Mouse (Mus musculus) heart, adult 8-10 months (tissue): Measurements from ENCODE around the gene Exoc4. TPM values are rescaled to one million over a fixed set of nuclear protein-coding genes. Genes with fewer than 3 reads are reported as not detected.
A peak's percentile ranks its signal among the peaks of the same experiment; 100 is the strongest.

Source experiments
- DNase-seq: peaks from one replicate; pipeline ENCODE4 v3.0.0; 2022; ENCODE audit warnings: low spot score
- total RNA-seq, 4 experiments: library from RNA; stranded (reverse); gene quantifications; 2 replicates each; pipeline ENCODE4 v1.2.4; 2022

Exoc4 gene
- total RNA-seq, 4 experiments from 2014 or later: 33.9 to 40.6 (median 36.6) TPM

DNA sequence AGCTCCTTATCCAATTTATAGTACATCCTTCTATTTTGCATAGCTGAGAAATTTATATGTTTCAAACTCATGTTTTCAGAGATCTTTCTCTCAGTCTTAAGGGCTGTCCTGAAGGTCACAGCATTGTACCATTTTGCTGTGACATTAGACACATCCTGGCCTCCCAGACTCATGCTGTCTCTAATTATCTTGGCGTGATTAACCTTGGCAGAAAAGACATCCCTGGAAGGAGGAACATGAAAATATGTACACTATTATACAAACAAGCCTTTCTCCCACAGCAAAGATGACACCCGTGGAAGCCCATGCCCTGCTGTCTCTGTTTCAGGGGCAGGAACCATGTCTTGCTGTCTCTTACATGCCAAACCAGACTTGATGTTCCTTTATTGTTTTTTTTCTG, 59.8 kb downstream of the Exoc4 start:
- DNase-seq: no peak

DNA sequence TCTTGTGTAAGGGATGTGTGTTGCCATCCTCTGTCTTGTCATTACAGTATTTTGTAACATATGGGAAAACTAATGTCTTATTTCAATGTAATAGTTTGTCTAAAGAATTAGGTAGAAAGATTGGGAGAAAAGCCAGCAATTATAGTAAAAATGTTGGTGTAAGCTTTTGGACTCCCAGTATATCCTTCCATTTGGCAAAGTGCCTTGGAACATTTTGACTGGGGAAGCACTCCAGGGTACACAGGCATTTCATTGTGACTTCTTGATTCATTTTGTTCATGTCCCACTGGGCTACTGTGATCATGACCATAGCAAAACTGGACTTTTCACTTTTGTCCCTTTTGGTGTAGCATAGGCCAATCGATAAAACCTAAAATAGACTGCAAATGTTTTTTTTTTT, 61.6 kb downstream of the Exoc4 start:
- DNase-seq: peak; percentile 8

DNA sequence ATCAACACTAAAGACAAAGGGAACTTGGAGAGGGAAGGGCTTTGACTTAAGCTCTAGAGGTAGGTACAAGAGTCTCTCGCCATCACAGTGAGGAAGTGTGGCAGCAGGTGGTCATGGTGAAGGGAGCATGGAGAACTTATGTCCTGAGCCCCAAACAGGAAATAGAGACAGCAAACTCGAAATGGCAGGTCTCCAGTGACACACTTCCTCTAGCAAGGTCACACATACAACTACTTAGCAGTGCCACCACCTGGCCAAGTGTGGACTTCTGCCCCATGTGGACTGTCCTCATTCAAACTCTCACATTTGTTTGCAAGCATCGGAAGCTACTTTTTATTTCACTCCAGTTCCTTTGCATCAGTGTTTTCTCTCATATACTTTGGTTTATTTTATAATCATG, 74.0 kb downstream of the Exoc4 start:
- no peak for DNase-seq

DNA sequence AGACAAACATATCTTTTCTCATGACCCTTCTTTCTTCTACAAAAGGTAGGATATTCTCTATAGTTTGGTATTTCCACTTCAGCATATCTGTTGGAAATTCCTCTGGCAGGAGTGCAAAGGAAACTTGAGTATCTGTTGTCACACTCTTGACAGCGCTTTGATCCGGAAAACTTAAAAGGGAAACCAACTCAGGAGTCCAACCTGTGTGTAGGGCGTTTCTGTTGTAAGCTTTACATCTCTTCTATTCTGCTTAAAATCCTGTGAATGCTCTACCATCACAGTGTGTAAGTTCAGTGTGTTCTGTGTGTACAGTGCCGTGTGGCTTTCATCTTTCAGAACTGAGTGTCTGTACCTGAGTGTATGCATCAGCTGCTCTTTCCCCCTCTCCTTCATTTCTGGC, 74.5 kb downstream of the Exoc4 start:
- no peak for DNase-seq

DNA sequence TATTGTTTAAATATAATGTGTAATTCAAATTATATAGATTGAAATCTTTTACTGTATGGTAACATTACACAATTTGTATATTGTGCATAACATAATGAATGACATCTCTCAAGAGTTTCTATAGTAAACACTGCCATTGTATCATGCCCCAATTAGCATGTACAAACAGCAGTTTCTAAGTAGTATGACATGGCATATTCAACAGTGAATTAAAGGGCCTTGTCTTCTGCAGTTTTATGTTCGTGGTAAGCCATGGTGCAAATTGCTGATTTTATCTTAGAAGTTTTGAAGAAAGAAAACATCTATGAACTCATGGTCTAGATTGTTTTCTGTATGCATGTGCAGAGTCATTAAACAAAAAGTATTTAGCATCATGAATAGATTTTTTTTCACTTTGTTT, 79.4 kb downstream of the Exoc4 start:
- no peak for DNase-seq

DNA sequence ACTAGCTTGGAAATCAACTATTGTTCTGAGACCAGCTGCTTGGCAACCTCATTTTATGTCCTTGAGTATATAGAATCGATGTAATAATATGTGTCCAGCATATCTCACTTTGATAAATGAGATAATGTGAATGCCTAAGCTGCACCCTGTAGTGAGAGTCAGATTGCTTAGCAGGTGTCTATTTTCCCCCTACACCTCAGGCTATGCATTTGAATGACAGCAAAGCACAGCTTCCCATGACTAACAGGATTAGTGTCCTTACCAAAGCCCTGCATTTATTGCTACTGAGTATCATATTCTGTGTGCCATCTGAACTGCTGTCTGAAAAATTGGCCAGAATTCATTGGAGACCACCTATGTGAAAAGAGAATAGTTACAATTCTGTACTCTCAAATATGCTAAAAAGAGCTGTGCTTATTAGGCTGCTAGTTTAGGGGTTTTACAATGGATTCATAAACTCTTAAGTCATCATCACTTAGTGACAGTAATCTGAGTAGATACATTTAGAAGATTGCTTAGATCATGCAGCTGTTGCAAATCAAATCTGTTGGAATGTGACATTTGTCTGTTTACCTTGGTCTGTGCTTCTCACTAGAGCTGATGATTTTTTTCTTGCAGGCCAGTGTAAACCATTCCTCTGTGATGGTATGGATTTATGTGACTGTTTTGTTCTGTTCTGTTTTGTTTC, 98.3 kb downstream of the Exoc4 start:
- DNase-seq: no peak

DNA sequence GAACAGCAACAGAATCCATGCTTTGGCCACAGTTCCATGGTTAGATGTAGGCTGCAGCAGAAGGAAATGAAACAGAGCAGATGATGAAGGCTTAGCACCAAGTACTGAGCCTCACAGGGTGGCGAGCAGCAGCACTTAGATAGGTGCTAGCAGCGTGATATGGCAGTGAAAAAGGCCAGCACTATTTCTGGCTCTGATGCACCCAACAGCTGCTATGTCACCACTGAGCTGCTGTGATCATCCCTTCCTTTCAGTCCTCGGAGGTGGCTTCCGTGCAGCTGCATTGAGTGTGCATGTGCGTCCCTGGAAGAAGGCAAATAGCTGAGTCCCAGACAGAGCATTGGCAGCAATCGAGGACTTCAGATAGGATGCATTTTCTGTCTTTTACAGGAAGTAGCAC, 112.7 kb downstream of the Exoc4 start:
- peak; percentile 7 for DNase-seq

DNA sequence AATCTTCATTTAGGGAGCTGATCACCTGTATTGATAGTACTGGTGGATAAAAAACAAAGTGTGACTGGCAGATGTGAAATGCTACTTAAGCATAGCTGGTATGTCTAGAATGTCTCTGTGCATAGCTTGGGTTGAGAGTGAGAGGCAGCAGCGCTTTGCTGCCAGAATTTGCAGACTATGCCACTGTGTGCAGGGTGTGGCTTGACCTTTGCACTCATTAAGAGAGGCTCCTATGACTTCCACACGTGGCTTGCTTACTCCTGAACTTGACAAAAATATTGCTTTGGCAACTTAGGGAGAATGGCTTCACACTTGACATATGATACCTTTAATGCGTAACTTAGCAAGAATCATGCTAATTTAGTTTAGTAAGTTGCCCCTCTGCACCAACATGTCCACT, 131.6 kb downstream of the Exoc4 start:
- DNase-seq: no peak

DNA sequence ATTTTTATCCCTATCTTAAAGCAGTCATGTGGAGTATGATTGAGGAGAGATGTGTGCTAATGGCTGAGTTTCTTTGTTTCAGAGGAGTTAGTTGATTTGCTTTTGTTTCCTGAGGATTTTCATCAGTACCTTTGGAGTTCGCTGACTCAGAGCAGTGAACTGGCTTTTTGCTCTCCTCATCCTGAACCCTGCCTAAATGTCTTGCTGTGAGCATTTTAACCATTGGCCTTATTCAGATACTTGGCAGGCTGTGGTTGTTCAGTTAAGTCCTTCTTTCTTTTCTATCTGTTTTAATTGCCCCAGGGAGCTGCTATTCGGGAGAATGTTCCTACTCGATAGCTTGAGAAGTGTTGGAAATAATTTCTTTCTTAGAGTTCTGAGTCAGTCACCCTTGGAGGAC, 133.3 kb downstream of the Exoc4 start:
- DNase-seq: no peak

DNA sequence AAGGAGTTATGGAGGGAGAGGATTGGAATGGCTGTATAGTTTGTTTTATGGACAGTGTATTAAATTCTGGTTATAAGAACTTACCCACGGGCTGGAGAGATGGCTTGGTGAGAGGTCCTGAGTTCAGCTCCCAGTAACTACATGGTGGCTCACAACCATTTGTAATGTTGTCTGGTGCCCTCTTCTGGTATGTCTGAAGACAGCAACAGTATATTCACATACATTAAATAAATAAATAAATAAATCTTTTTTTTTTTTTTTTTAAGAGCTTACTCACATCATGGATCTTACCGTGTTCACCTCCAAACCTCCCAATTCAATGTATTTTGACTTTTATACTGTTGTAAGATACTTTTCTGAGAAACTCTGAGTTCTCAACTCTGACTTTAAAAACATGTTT, 143.1 kb downstream of the Exoc4 start:
- DNase-seq: no peak

DNA sequence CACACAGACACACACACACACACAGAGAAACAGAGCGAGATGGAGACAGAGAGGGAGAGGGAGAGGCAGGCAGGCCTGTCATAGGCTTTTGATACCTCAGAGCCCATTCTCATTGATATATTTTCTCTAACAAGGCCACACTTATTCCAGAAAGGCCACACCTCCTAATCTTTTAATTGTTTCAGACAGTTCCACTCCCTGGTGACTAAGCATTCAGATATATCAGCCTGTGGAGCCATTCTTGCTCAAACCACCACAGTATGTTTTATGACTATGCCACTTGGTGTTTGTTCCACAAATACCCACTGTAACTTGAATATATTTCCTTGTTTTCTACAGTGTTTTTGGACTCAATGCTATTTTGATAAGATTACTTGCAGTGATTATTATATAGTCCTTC, 150.6 kb downstream of the Exoc4 start:
- DNase-seq: no peak

DNA sequence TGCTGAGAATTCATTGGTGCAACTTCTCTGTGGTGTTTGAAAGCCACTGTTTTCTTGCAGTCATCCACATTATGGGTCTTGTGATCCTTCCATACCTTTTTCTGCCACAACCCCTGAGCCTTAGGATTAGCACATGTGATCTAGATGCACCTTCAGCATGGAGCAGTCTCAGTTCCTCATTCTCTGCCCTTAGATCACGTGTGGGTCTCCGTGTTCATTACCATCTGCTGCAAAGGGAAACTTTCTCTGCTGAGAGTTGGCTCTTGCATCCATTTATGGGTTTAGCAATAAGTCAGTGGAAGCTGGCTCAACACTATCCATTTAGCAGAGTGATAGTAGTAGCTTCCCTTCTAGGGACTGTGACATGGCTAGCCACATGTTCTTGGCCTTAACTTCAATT, 152.3 kb downstream of the Exoc4 start:
- peak; percentile 9 for DNase-seq

DNA sequence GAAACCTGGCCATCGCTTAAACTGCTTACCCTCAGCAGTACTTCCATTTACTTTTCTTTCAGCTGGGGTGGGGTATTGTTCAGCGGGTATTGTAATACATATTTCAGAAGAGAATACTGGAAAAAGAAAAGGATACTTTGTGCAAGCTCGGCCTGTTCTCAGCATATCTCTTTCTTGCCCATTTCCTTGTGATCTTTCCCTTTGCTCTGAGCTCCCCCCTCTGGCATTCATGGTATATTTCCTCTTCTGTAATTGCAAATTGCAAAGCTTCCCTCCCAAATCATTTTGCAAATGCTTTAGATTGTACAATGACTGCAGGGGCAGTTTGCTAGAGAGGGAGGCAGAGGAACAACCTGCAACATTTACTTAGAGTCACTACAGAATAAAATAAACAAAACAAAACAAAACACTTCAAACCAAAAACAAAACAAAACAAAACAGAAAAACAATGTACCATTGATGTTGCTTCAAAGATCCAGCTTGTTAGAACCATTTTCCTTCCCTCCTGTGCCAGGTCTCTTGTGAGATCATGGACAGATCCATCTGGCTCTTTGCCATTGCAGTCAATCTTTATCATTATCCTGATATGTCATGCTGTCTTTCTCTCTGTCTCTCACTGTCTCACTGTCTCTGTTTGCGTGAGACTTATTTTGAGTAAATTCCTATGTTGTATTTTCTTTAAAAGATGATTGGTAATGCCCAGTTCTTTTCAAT, 156.8 kb downstream of the Exoc4 start:
- DNase-seq: no peak

DNA sequence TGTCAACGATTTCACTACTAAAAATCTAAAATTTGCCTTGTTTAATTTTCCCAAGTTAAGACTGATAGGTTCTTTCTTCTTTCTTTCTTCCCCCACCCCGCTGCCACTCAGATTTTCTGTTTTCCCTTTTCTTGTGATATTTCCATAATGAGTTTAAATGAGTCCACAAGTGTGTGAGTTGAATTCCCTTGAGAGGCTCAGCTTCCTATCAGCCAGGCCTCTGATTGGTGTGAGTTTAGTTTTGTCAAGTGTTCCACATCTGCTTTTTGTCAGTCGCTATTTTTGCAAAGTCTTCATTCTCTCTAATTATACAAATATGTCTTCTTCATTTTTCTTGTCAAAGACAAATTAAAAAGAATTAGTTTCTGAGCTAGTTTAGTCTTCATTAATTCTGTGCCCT, 160.7 kb downstream of the Exoc4 start:
- DNase-seq: peak; percentile 3

DNA sequence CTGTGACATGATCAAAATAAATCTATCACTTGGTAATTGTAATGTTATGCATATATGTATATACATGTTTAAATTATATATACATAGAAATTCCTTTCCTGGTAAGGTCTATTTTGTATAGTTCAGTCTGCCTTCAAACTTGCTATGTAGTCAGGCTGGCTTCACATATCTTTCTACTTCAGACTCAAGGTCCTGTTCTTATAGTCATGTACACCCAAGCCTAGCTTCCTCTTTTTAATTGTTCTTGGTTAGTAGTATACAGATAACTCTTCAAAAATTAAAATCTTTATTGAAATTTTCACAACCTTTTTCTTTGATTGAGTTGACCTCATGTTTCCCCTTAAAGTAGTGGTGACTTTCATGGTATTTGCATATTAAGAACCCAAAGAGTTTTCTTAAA, 176.1 kb downstream of the Exoc4 start:
- DNase-seq: no peak

DNA sequence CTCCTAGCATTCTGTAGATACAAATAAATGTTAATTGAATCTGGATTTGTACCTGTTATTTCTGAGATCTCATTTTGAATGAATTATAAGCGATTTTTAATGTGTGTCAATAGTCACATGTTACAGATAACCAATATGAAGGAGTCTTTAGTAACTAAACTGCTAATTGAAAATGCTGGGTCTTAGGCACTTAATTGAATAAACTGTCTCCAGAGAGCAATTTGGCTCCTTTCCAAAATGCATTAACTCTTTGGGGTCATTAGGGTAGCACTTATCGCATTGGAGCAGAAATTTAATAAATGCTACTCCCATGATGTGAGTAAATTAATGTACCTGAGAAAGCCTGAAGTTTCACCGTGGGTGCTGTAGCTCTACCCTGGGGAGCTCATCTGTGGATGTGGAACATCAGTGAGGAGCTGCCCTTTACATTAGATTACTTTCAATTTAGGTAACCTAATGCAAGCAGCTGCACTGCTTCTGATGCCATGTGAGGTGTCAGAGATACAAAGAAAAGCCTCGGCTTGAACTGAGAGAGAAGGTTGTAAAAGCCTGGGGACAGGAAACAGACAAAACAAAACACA, 182.4 kb downstream of the Exoc4 start:
- DNase-seq: no peak

DNA sequence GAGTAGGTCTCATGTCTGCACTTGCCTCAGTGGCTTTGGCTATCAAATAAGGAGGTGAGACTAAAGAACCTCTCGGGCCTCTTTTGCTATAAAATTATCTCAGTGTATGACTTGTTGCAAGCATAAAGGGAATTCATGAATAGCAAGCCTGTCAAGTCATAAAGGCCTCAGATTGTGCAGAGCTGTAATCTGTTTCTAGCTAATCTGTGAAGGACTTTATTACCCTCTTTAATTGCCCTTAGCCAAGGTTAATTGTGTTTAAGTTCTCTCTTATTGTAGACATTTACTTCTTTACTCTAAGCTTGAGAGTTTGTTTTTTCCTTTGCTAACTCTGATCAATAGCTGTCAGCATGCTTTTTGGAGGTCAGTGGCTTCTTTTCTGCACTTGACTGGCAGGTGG, 191.6 kb downstream of the Exoc4 start:
- no peak for DNase-seq

DNA sequence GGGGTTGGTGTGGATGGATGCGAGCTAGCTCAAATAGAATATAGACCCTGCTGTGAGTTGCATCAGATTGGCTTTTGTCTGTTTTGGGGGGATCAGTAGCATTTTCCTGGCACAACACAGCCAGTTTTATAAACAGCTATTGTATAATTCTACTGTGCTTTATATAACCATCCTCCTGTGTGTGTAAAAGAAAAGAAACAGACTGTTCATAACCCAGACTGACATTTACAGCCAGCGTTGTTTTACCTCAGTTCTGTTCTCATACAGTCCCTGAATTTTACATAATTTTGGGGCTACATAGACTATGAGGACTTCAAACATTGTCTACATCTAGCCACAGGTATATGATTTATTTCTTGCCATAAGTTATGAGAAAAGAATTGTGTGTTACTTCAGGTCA, 204.9 kb downstream of the Exoc4 start:
- DNase-seq: no peak

DNA sequence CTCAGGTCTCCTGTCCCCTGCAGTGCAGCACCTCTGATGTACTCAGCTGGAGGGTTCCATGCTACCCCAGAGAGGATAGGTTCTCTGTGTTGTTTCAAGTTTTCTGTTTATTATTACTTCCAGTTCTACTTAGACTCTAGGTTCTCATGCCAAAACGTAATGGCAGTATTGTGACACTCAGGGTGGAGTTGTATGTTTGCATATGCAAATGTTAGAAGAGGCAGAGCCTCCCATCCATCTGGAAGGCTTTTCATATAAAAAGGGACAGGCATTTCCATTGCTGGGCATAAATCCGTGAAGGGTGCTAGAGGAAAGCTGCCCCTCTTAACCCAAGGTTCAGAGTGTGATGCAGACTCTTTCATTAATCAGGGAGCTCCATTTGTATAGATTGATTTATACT, 205.5 kb downstream of the Exoc4 start:
- DNase-seq: no peak

DNA sequence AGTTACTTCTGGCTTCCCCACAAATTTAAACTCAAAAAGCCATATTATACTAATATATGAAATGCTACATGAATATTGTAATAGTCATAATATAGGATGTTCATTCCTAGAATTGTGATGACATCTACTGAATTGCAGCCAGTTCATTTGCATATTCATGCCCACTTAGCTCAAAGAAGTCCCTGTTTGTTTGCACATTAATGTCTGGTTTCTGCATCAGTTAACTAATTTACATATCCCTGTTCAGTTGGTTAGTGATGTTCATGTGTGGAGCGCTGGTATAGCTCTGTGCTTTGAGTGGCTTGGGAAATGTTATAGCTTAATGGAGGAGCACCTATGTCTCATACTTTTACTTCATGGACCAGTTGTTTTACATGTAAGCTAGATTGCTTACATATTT, 206.4 kb downstream of the Exoc4 start:
- DNase-seq: no peak

DNA sequence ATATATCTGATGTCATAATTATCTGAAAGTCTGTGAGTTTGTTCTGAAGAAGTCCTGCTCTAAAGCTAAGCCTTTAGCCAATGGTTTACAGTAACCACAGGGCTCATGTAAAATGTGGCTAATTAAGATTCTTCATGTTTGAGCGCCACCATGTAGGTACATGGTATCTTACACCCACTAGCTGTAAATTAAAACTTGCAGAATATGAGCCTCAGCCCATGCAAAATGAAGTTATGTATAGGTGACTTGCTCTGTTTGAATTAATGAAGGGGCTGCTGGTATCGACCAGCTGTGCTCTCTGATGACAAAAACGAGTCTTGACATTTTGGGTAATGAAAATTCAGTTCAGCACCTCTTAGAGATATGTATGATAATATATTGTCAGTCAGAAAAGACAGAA, 216.0 kb downstream of the Exoc4 start:
- no peak for DNase-seq

DNA sequence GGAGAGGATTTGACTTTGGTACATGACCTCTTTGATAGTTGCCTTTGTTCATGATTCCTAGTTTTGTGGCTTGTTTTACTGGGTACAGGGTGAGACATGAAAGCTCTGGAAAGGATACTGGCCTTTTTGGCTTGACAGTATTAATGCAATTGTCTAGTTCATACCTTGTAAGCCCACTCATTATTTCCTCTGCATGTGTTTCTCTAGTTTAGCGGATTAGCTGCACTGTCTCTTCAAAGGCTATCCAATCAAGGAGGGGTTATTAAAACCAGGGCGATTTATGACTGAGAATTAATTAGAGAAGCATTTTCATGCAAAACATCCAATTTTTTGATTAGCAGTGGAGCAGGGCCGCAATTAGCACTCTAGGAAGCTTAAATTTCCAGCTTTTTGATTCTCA, 216.5 kb downstream of the Exoc4 start:
- DNase-seq: no peak

DNA sequence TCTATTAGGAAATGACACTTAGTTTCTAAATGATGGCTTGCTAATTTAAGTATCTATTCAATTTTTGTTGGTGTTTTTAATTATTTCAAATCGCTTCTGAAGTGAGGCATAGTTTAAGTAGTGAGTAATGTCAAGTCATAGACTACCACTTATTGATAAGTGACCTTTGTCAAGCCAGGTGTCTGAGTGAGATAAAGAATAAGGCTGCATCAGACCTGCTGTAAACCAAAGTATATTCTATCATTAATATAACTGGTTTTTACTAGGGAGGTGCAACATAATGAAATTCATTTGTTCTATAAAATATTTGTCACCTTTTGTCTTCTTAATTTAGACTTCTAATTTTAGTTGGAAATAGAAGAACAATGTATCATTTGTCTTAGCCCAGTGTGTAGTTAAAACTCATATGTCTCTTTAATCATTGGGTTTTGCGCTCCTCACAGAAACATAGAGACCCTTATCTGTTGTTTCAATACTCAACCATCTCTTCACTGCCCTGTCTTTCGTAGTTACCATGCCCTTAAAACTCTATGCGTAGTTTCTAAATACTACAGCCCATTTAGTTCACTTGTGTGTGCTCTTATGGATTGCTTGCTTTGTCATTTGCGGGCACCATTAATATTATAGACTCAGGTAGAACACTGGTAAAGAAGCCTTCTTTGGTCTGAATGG, 217.4 kb downstream of the Exoc4 start:
- no peak for DNase-seq
